Mouse (Mus musculus): ENCODE results near the gene Maz. TPM values are rescaled to one million over a fixed set of nuclear protein-coding genes. Genes with fewer than 3 reads are reported as not detected.

The Maz gene
- polyA plus RNA-seq (2015; fragmentation: Nextera tagmentation; extraction: Ambion mirVana) = 50.3 and 58.7 TPM in 2 replicates

GRCm38 (mm10) chr7:127026984-127027726 lies at the start of gene Maz:
TSS of gene Maz (minus strand) at chr7:127027037.
- ATAC-seq (replicated peaks; ENCODE audit: low FRiP score, low read depth) (peak; percentile 85), DNase-seq (ENCODE audit: low spot score) (peak; percentile 99)
- no peak for TF ChIP-seq CTCF (IDR thresholded peaks at IDR 0.05; ENCODE audit: low read depth)
- under 1% methylated on average over 53 of the region's 63 CpGs for whole genome bisulfite sequencing
- H3K4me1 ChIP-seq (replicated peaks; ENCODE audit: insufficient read depth, low read length) = peaks cover 16% of the 10 kb centered on the region
- H3K9me3 ChIP-seq (replicated peaks; ENCODE audit: low read length) = no peaks in the 10 kb centered on the region
- no peaks in the 10 kb centered on the region for H3K27me3 ChIP-seq (ENCODE audit: insufficient read depth, low read length)
- peak within 1 kb of the TSS; percentile 94 for H3K9ac ChIP-seq (ENCODE audit: low read depth, low read length)
- H3K27ac ChIP-seq = peak within 1 kb of the TSS; percentile 99
- H3K36me3 ChIP-seq (ENCODE audit: insufficient read depth, low read length) = 0 out of 2 replicates have a peak, but pooled peaks cover 22% of the 10 kb centered on the region
- H3K4me2 ChIP-seq (ENCODE audit: low read length) = peak within 1 kb of the TSS; percentile 95
- peak within 1 kb of the TSS; percentile 78 for H3K4me3 ChIP-seq (replicated peaks; ENCODE audit: low read depth, low read length)

DNA sequence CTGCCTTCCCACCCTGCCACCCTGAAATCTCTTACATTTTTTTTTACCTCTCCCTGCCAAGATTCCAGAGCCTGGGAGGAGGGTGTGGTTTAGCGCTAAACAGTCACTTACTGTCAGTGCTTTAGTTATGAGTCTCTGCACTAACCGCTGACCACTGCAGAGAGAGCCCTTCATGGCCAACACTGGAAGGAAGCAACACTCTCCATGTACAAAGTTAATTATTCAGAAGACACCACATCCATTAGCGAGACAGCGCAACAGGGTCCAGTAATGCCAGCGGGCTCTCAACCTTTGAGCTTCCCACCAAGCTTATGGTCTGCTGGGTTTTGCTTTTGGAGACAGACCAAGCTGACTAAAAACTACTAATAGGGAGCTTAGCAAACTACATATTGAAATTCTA lies 49.4 kb upstream of the Maz start:
- H3K4me2 ChIP-seq (ENCODE audit: low read length) = no peak overlapping the region
- H3K36me3 ChIP-seq (ENCODE audit: insufficient read depth, low read length) = no peaks in the 10 kb centered on the region
- no peak overlapping the region for H3K4me3 ChIP-seq (replicated peaks; ENCODE audit: low read depth, low read length)
- 73% methylated on average over 5 of the region's 5 CpGs for WGBS
- ATAC-seq (replicated peaks; ENCODE audit: low FRiP score, low read depth) (peak; percentile 84), DNase-seq (ENCODE audit: low spot score) (peak; percentile 25)
- H3K9me3 ChIP-seq (replicated peaks; ENCODE audit: low read length) = no peaks in the 10 kb centered on the region
- H3K4me1 ChIP-seq (replicated peaks; ENCODE audit: insufficient read depth, low read length) = 0 out of 2 replicates have a peak, but pooled peaks cover 11% of the 10 kb centered on the region
- no peak for TF ChIP-seq CTCF (IDR thresholded peaks at IDR 0.05; ENCODE audit: low read depth)
- H3K27me3 ChIP-seq (ENCODE audit: insufficient read depth, low read length) = no peaks in the 10 kb centered on the region
- H3K9ac ChIP-seq (ENCODE audit: low read depth, low read length) = no peak overlapping the region
- H3K27ac ChIP-seq = no peak overlapping the region

GRCm38 (mm10) chr7:127073221-127073620 lies 46.4 kb upstream of the Maz start:
- no peaks in the 10 kb centered on the region for H3K36me3 ChIP-seq (ENCODE audit: insufficient read depth, low read length)
- H3K4me3 ChIP-seq (replicated peaks; ENCODE audit: low read depth, low read length) = no peak overlapping the region
- H3K4me1 ChIP-seq (replicated peaks; ENCODE audit: insufficient read depth, low read length) = 0 out of 2 replicates have a peak, but pooled peaks cover 10% of the 10 kb centered on the region
- H3K27me3 ChIP-seq (ENCODE audit: insufficient read depth, low read length) = no peaks in the 10 kb centered on the region
- TF ChIP-seq CTCF (IDR thresholded peaks at IDR 0.05; ENCODE audit: low read depth) = no peak
- H3K9me3 ChIP-seq (replicated peaks; ENCODE audit: low read length) = no peaks in the 10 kb centered on the region
- H3K9ac ChIP-seq (ENCODE audit: low read depth, low read length) = no peak overlapping the region
- 64% methylated on average over 4 of the region's 4 CpGs for WGBS
- DNase-seq (ENCODE audit: low spot score) (no peak), ATAC-seq (replicated peaks; ENCODE audit: low FRiP score, low read depth) (no peak)
- H3K27ac ChIP-seq = no peak overlapping the region
- no peak overlapping the region for H3K4me2 ChIP-seq (ENCODE audit: low read length)

DNA sequence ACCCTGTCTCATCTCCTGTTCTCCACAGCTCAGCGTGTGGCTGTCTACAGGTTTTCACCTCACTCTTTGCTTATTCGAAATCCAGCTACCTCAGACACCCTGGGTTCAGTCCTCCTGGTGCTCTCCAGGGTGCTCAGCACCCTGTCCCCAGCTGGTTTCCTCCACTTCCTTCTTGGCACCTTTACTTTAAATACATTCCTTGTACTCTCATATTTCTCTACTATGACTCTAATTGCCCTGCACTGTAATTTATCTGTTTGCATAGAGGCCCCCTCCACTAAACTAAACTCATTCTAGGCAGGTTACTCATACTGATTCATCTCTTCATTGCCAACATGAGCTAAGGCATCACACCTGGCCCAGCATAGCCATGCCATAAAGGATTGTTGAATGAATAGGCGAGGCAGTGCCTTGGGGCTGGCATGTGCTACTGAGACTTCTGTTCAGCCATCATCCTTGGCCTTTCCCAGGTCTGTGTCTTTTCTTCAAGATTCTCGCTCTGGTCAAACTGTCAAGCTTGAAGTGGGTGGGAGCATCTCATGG lies 44.1 kb upstream of the Maz start:
- Histone ChIP-seq H3K4me1 (replicated peaks; ENCODE audit: insufficient read depth, low read length) (0 out of 2 replicates have a peak, but pooled peaks cover 10% of the 10 kb centered on the region), H3K27me3 (ENCODE audit: insufficient read depth, low read length) (no peaks in the 10 kb centered on the region), H3K9me3 (replicated peaks; ENCODE audit: low read length) (no peaks in the 10 kb centered on the region), H3K4me3 (replicated peaks; ENCODE audit: low read depth, low read length) (no peak overlapping the region), H3K36me3 (ENCODE audit: insufficient read depth, low read length) (no peaks in the 10 kb centered on the region), H3K4me2 (ENCODE audit: low read length) (no peak overlapping the region), H3K9ac (ENCODE audit: low read depth, low read length) (no peak overlapping the region), H3K27ac (no peak overlapping the region)
- ATAC-seq (replicated peaks; ENCODE audit: low FRiP score, low read depth) (no peak), DNase-seq (ENCODE audit: low spot score) (no peak)
- 78% methylated on average over 4 of the region's 4 CpGs for WGBS
- no peak for TF ChIP-seq CTCF (IDR thresholded peaks at IDR 0.05; ENCODE audit: low read depth)

GRCm38 (mm10) chr7:127066317-127066716 lies 39.5 kb upstream of the Maz start:
- no peak for DNase-seq (ENCODE audit: low spot score)
- Histone ChIP-seq H3K9ac (ENCODE audit: low read depth, low read length) (no peak overlapping the region), H3K27me3 (ENCODE audit: insufficient read depth, low read length) (no peaks in the 10 kb centered on the region), H3K4me3 (replicated peaks; ENCODE audit: low read depth, low read length) (no peak overlapping the region), H3K9me3 (replicated peaks; ENCODE audit: low read length) (no peaks in the 10 kb centered on the region), H3K36me3 (ENCODE audit: insufficient read depth, low read length) (no peaks in the 10 kb centered on the region), H3K4me1 (replicated peaks; ENCODE audit: insufficient read depth, low read length) (0 out of 2 replicates have a peak, but pooled peaks cover 11% of the 10 kb centered on the region), H3K4me2 (ENCODE audit: low read length) (no peak overlapping the region), H3K27ac (no peak overlapping the region)
- no peak for ATAC-seq (replicated peaks; ENCODE audit: low FRiP score, low read depth)
- no peak for TF ChIP-seq CTCF (IDR thresholded peaks at IDR 0.05; ENCODE audit: low read depth)
- WGBS = 57% methylated on average over 4 of the region's 4 CpGs

DNA sequence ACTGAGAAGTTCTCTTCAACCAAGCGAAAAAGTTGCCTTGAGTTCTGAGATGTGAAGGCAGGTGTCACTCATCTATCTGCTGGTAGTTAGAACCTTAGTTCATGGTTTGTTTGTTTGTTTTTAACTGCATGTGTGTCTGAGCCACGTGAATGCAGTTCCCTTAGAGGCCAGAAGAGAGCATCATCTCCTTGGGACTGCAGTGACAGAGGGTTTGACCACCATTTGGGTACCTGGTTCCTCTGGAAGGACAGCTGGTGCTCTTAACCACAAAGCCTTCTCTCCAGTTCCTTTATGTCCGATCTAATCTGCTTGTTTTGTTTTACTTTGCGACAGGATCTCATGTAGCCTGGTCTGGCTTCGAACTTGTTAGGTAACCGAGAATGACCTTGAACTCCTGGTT lies 38.7 kb upstream of the Maz start:
- H3K27me3 ChIP-seq (ENCODE audit: insufficient read depth, low read length) = no peaks in the 10 kb centered on the region
- no peak overlapping the region for H3K9ac ChIP-seq (ENCODE audit: low read depth, low read length)
- no peak overlapping the region for H3K4me3 ChIP-seq (replicated peaks; ENCODE audit: low read depth, low read length)
- 0 out of 2 replicates have a peak, but pooled peaks cover 4% of the 10 kb centered on the region for H3K4me1 ChIP-seq (replicated peaks; ENCODE audit: insufficient read depth, low read length)
- H3K9me3 ChIP-seq (replicated peaks; ENCODE audit: low read length) = no peaks in the 10 kb centered on the region
- TF ChIP-seq CTCF (IDR thresholded peaks at IDR 0.05; ENCODE audit: low read depth) = no peak
- no peaks in the 10 kb centered on the region for H3K36me3 ChIP-seq (ENCODE audit: insufficient read depth, low read length)
- DNase-seq (ENCODE audit: low spot score) (no peak), ATAC-seq (replicated peaks; ENCODE audit: low FRiP score, low read depth) (no peak)
- no peak overlapping the region for H3K27ac ChIP-seq
- no peak overlapping the region for H3K4me2 ChIP-seq (ENCODE audit: low read length)
- 89% methylated on average over 6 of the region's 6 CpGs for WGBS

Measured in kidney, postnatal 0 days (tissue).